Mouse (Mus musculus) left cerebral cortex, adult 2 months (tissue): Measurements from ENCODE around the gene Rapgef1. TPM values are rescaled to one million over a fixed set of nuclear protein-coding genes. Genes with fewer than 3 reads are reported as not detected.
"Not testable (repeated sequence)": the region's sequence is repeated elsewhere in the genome, so short reads cannot be mapped to it uniquely, and the experiment has no call there.

Experiments used
- DNase-seq, 2 experiments: peaks; one replicate each; pipeline ENCODE4 v3.0.0; 2021 to 2022; ENCODE audit warnings: low spot score in 2 of 2, mixed read lengths in 1 of 2; ENCODE audit errors: extremely low spot score in 1 of 2
- H3K27ac ChIP-seq: fragments of 200-600 bp; 2 replicates; pipeline ENCODE4 v1.8.1; 2022
- H3K4me3 ChIP-seq: fragments of 200-600 bp; 2 replicates; pipeline ENCODE4 v1.8.1; 2022
- CTCF ChIP-seq: fragments of 200-600 bp; IDR thresholded peaks from 2 replicates; pipeline ENCODE4 v1.8.1; 2022; ENCODE audit warnings: antibody characterized with exemption, mild to moderate bottlenecking, moderate library complexity
- intact Hi-C: fragments of 180-260 bp; cut with DNase I; formaldehyde crosslinking; loops from one replicate; pipeline ENCODE4 v1.15.1; 2025
- total RNA-seq, 2 experiments: library from RNA; stranded (reverse); gene quantifications; 2 replicates each; pipeline ENCODE4 v1.2.3; 2021

Rapgef1 gene
- total RNA-seq, 2 experiments from 2014 or later: 102 to 108 TPM

DNA sequence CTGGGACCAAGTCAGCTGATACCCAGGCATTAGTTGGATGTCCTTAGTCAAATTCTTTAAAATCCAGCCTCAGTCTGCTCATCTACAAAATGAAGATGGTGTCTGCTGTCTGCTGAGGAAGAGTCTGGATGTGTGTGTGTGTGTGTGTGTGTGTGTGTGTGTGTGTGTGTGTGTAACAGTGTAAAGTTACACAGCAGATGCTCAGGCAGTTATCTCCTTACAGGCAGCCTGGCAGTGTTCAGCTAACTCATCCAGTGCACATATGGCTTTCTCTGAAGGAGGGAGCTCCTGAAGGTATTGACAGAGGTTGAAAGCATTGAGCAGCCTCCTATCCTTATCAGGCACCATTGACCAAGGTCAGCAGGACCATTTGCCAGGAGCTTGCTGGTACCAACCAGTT is 81.4 kb downstream of the Rapgef1 start:
- TF ChIP-seq CTCF: no peak
- no peak for DNase-seq
- no peak overlapping the region for H3K4me3 ChIP-seq
- H3K27ac ChIP-seq: no peak overlapping the region
- intact Hi-C loops: no loop called here

DNA sequence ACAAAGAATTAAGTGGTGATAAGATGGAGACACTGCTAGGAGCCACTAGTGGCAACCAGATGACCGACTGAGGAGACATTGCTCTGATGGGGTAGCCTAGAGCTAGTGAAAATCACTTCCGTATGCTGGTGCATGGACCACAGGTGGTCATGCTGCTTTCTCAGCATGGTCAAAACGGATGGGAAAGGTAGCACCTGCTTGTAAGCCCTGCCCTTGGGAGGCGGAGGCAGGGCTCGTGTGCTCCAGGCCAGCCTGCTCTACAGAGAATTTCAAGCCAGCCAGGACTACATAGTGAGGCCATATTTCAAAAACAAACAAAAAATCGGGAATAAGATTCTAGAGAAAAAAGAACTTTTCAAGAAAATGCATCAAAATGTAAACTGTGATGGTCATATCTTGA is 81.9 kb downstream of the Rapgef1 start:
- intact Hi-C loops: no loop called here
- TF ChIP-seq CTCF: no peak
- H3K27ac ChIP-seq: no peak overlapping the region
- no peak for DNase-seq
- no peak overlapping the region for H3K4me3 ChIP-seq

DNA sequence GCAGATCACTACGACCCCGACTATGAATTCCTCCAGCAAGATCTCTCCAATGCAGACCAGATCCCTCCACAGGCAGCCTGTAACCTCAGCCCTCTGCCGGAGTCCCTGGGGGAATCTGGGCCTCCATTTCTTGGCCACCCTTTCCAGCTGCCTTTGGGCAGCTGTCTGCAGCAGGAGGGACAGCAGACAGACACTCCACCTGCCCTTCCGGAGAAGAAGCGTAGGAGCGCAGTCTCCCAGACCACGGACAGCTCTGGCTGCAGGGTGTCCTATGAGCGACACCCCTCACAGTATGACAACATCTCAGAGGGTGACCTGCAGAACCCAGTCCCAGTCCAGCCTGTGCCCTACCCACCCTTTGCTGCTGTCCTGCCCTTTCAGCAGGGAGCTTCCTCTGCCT is 82.7 kb downstream of the Rapgef1 start:
- intact Hi-C loops: no loop called here
- Histone ChIP-seq H3K4me3 (no peak overlapping the region), H3K27ac (no peak overlapping the region)
- no peak for TF ChIP-seq CTCF
- DNase-seq: no peak

- Histone ChIP-seq H3K27ac (no peak overlapping the region), H3K4me3 (no peak overlapping the region)
- no peak for DNase-seq
- intact Hi-C loops: no loop called here
- TF ChIP-seq CTCF: no peak
These were observed 83.9 kb downstream of the Rapgef1 start for GRCm38 (mm10) chr2:29703104-29704081.

- Histone ChIP-seq H3K27ac (no peak overlapping the region), H3K4me3 (no peak overlapping the region)
- no peak for TF ChIP-seq CTCF
- intact Hi-C loops: no loop called here
- DNase-seq: no peak
These were observed 86.0 kb downstream of the Rapgef1 start for GRCm38 (mm10) chr2:29705493-29705892.

- Histone ChIP-seq H3K27ac (no peak overlapping the region), H3K4me3 (no peak overlapping the region)
- intact Hi-C loops: no loop called here
- no peak for DNase-seq
- TF ChIP-seq CTCF: no peak
These were observed 87.5 kb downstream of the Rapgef1 start for GRCm38 (mm10) chr2:29706726-29707620.

GRCm38 (mm10) chr2:29707731-29708130 is 88.2 kb downstream of the Rapgef1 start:
- intact Hi-C loops: no loop called here

GRCm38 (mm10) chr2:29708209-29708608 is 88.7 kb downstream of the Rapgef1 start:
- H3K4me3 ChIP-seq, H3K27ac ChIP-seq, DNase-seq, intact Hi-C loops: not testable (repeated sequence)

More at GRCm38 (mm10) chr2:29707731-29708130, 88.2 kb downstream of the Rapgef1 start:
- Histone ChIP-seq H3K27ac (no peak overlapping the region), H3K4me3 (no peak overlapping the region)
- TF ChIP-seq CTCF: peak; percentile 47
- no peak for DNase-seq

- Histone ChIP-seq H3K4me3 (no peak overlapping the region), H3K27ac (no peak overlapping the region)
- no peak for DNase-seq
- intact Hi-C loops: loop anchor here (5.0 kb wide), 2 partner anchors 64 to 89 kb away; no protein-coding TSS in a partner anchor
- TF ChIP-seq CTCF: no peak
These were observed 91.5 kb downstream of the Rapgef1 start for GRCm38 (mm10) chr2:29711038-29711437.

DNA sequence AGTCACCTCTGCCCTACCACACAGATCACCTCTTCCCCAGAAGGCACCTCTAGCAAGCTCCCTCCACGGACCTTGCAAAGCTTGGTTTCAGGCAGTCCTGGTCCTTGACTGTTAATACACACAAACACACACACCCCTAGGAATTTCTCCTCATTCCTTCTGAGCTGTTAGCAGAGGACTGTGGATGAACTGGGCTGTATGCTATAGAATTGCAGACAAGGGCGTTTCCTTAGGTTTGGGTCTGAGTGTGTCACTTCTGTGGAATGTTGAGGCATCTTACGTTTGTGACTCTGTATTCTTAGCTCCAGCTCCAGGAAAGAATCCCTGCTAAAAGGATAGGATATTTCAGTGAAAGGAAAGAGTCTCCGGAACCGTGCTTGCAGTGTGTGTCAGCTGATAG is 92.4 kb downstream of the Rapgef1 start:
- no peak overlapping the region for H3K27ac ChIP-seq
- intact Hi-C loops: loop anchor here (5.0 kb wide), 2 partner anchors 65 to 90 kb away; no protein-coding TSS in a partner anchor
- TF ChIP-seq CTCF: no peak
- H3K4me3 ChIP-seq: no peak overlapping the region
- no peak for DNase-seq

- DNase-seq: no peak
- TF ChIP-seq CTCF: no peak
- intact Hi-C loops: loop anchor here (5.0 kb wide), 2 partner anchors 66 to 91 kb away; no protein-coding TSS in a partner anchor
- Histone ChIP-seq H3K27ac (peak overlapping the region; percentile 53), H3K4me3 (no peak overlapping the region)
These were observed 94.0 kb downstream of the Rapgef1 start for GRCm38 (mm10) chr2:29713501-29713900.

GRCm38 (mm10) chr2:29714127-29714526 is 94.6 kb downstream of the Rapgef1 start:
- peak in 1 of 2 experiments; percentile 38 for DNase-seq
- intact Hi-C loops: loop anchor here (5.0 kb wide), 2 partner anchors 67 to 92 kb away; no protein-coding TSS in a partner anchor

More at GRCm38 (mm10) chr2:29714127-29714526, 94.6 kb downstream of the Rapgef1 start:
- H3K27ac ChIP-seq: peak overlapping the region; percentile 76
- no peak for TF ChIP-seq CTCF
- no peak overlapping the region for H3K4me3 ChIP-seq
